Mouse (Mus musculus) induced T-regulatory cell, adult 2 months (primary cell): Measurements from ENCODE around the gene Fam107a.
A peak's percentile ranks its signal among the peaks of the same experiment; 100 is the strongest.

Experiments
- DNase-seq: peaks from one replicate; pipeline ENCODE4 v3.0.0-alpha.2; 2012; ENCODE audit warnings: low read depth

Gene Fam107a

GRCm38 (mm10) chr14:8256881-8257280, 60.9 kb downstream of the Fam107a start:
- no peak for DNase-seq

GRCm38 (mm10) chr14:8256072-8256471, 61.8 kb downstream of the Fam107a start:
- no peak for DNase-seq

GRCm38 (mm10) chr14:8255076-8255729, 62.6 kb downstream of the Fam107a start:
- DNase-seq = peak; percentile 49

GRCm38 (mm10) chr14:8251330-8251885, 66.4 kb downstream of the Fam107a start:
- DNase-seq = no peak

- no peak for DNase-seq
Measured at GRCm38 (mm10) chr14:8250141-8250871, 67.5 kb downstream of the Fam107a start.

GRCm38 (mm10) chr14:8249206-8249605, 68.6 kb downstream of the Fam107a start:
- DNase-seq = no peak

GRCm38 (mm10) chr14:8246878-8247277, 70.9 kb downstream of the Fam107a start:
- no peak for DNase-seq
